In the genomic region with DNA sequence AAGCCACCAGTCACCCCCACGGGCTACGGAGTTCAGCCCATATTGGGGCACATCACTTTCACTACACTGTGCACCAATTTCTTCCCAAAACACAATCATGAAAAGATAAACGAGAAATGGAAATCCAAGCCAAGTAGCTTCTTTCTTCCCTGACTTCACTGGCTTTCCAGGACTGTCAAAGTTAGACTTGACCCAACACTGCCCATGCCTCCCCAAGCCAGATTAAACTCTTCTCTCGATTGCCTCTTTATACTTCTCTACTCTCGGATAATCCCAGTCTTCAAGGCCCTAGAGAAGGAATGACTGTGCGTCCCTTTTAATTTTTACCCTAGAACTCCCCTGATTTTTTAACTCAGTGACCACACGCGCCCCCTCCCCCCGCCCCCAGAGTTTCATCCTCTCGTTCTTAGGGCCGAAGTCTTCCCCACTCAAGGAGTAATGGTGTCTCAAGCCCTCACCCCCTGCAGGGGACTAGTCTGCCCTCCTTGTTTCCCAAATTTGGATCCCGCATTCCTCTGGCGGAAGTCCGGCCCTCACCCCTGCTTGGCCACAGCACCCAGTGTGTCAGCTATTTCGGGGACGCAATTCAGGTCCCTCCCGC, we compare ENCODE assay signal across 1 mouse cellular context.
TF ChIP-seq lines count a peak whose summit lies in the region.

No protein-coding gene starts in this region.

TF ChIP-seq in CH12.LX, 34 proteins besides CTCF, POLR2A, EP300 and RAD21 (continued from another document):
- TF ChIP-seq MAZ (IDR thresholded peaks at IDR 0.05; ENCODE audit: low read depth, low read length) = no peak
- no peak for TF ChIP-seq ELF1 (IDR thresholded peaks at IDR 0.05; ENCODE audit: low read depth, low read length)
- peak; percentile 84; the same call in 1 of the 2 replicates for TF ChIP-seq ZMIZ1 (IDR thresholded peaks at IDR 0.05; ENCODE audit: low read depth, low read length)
- no peak for TF ChIP-seq JUND (conservative IDR thresholded peaks at IDR 0.05; ENCODE audit: low read depth, low read length)
- TF ChIP-seq CHD2 (IDR thresholded peaks at IDR 0.05; ENCODE audit: low read length) = no peak
- no peak for TF ChIP-seq USF2 (conservative IDR thresholded peaks at IDR 0.05; ENCODE audit: low read depth, low read length)
- 0 out of 2 replicates have a peak, but pooled peaks have one; percentile 93 for TF ChIP-seq NELFE (IDR thresholded peaks at IDR 0.05; ENCODE audit: low read depth, low read length)
- peak; percentile 93 for TF ChIP-seq MYC (IDR thresholded peaks at IDR 0.05; ENCODE audit: low read depth, low read length)
- no peak for TF ChIP-seq ZC3H11A (IDR thresholded peaks at IDR 0.05; ENCODE audit: low read depth, low read length)
- TF ChIP-seq RCOR1 (conservative IDR thresholded peaks at IDR 0.05; ENCODE audit: low read depth, low read length) = no peak
- TF ChIP-seq USF1 (IDR thresholded peaks at IDR 0.05; ENCODE audit: low read depth, low read length) = no peak
- TF ChIP-seq ZNF384 (IDR thresholded peaks at IDR 0.05; ENCODE audit: low read depth, low read length) = no peak
- TF ChIP-seq POLR2AphosphoS2 (IDR thresholded peaks at IDR 0.05; ENCODE audit: low read depth, low read length) = no peak
- TF ChIP-seq GABPA (IDR thresholded peaks at IDR 0.05; ENCODE audit: insufficient replicate concordance, low read depth, low read length) = no peak
